Mouse (Mus musculus) CD4-positive naive resting alpha-beta T cell, adult 57 days (primary cell): Measurements from ENCODE around the gene Nlrp9a. TPM values are rescaled to one million over a fixed set of nuclear protein-coding genes. Genes with fewer than 3 reads are reported as not detected.

Experiments
- total RNA-seq: library from RNA; stranded (reverse); gene quantifications from one replicate; pipeline ENCODE4 v1.2.4, GENCODE M21; 2023

Gene Nlrp9a
- total RNA-seq, result not detected

DNA sequence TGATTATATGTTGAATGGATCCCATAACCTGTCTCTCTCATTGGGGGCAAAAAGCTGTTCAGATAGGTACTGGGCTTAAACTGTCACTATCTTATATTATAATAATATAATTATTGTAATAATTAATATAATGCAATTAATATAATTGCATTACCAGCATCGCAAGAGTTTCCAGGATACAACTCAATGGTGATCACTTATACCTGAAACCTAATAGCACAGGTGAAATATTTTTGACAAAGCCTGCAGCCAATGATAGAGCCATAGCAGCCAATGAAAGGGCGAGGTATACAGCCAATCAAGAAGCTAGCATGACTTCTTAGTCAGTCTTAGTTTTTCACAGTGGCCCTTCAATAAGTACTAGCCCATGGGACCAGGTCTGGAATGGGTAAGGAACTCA lies at the start of gene Nlrp9a:
TSS of gene Nlrp9a (plus strand) at position 301 of the 400 bp plus-strand sequence.

DNA sequence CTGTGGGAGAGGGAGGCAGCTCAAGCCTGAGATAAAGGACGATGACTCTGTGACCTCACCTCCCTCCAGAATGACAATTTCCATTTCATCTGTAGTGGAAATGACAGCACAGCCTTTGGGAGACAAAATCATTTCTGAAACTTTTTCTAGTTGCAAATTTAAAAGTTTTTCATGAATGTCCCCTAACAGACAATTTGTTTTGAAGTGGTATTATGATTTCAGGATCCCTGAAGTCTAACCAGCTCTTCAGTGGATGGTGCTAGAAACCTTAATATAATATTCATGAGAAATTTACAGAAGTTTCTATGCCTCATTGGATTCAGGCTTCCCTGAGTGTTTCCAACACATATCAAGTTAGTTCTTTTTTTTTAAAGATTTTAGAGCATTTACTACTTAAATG lies 83.5 kb downstream of the Nlrp9a start, which contains the start of gene Vmn1r185:
TSS of gene Vmn1r185 (minus strand) at position 101 of the 400 bp plus-strand sequence.

Other genes starting within 250 kb of the Nlrp9a start
- not detected for gene Cyp2a4, start 227.9 kb upstream of the Nlrp9a start, total RNA-seq
- not detected for gene Nlrp9c, start 131.3 kb upstream of the Nlrp9a start, total RNA-seq
- gene Nlrp4a, start 99.9 kb upstream of the Nlrp9a start, total RNA-seq, result not detected
- not detected for gene Vmn1r185, start 83.4 kb downstream of the Nlrp9a start, total RNA-seq
- not detected for gene Cyp2b23, start 151.4 kb downstream of the Nlrp9a start, total RNA-seq
- not detected for gene Cyp2b19, start 222.1 kb downstream of the Nlrp9a start, total RNA-seq